Mouse (Mus musculus) lung, postnatal 0 days (tissue): ENCODE measurements around the gene Man2a1.

Experiments
- CTCF ChIP-seq: IDR thresholded peaks from 2 replicates; pipeline ENCODE4 v1.5.1; 2016; ENCODE audit warnings: antibody characterized with exemption, mild to moderate bottlenecking
- EP300 ChIP-seq: IDR thresholded peaks from 2 replicates; pipeline ENCODE4 v1.6.1; 2016; ENCODE audit warnings: antibody characterized with exemption, mild to moderate bottlenecking, control low read depth

DNA sequence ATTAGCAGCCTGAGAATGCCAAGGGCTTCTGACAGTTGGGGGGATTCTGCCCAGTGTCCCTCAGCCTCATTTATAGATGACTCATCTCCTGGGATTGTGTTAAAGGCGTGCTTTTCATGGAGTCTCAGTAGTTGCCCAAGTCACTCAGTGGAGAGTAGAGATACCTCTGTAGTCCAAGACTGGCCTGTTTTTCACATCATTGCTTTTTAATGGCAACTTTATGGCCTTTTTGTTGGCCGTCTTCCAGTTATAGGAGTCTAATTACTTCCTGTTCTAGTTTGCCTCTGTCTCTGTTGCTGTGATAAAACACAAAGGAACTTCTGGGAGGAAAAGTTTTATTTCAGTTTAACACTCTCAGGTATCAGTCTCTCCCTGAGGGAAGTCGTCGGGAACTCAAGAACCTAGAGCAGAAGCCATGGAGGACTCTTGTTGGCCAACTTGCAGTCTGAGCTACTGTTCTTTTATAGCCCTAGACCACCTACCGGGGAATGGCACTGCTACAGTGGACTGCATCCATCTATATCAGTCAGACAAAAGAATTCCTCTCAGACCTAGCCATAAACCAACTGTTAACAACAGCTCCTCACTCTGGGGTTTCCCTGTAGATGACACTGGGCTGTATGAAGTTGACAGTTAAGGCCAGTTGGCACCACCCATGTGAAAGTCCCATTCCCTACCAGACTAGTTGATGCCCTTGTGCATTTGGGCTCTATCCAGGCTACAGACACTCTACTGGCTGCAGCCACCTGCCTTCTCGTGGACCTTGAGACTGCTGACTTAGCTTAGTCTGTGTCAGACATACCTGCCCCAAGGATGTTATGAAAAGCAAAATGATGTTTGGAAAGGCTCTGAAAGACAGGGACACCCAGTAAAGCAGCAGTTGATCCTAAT lies 142.4 kb downstream of the Man2a1 start:
- TF ChIP-seq EP300: no peak
- TF ChIP-seq CTCF: no peak
